In genomic region chr14:121762021-121762452, GRCm38 (mm10) we compare ENCODE assay signal across 10 mouse cellular contexts. TPM values are rescaled to one million over a fixed set of nuclear protein-coding genes. Genes with fewer than 3 reads are reported as not detected.
DNase-seq lines count a peak whose midpoint lies in the region; ATAC-seq and TF ChIP-seq lines count a peak whose summit lies in the region.
"Had no signal": no experiment of that assay in that cellular context is flagged by ENCODE, and none has a peak within 500 bp of the region (broad histone marks: within the 10 kb centered on the region; RNA-seq: fewer than 3 reads in every experiment).

No protein-coding gene starts in this region.

- H3K4me2 ChIP-seq in forebrain, embryonic 15.5 days (replicated peaks), result no peak overlapping the region
- H3K4me2 ChIP-seq in forebrain, embryonic 11.5 days (ENCODE audit: low read depth, low read length, severe bottlenecking), result no peak overlapping the region
- H3K4me2 ChIP-seq in intestine, postnatal 0 days (replicated peaks; ENCODE audit: low read depth), result no peak overlapping the region

- DNase-seq in forebrain, embryonic 11.5 days (ENCODE audit: low spot score), result no peak
- DNase-seq in testis, postnatal 14 days (ENCODE audit: low spot score), result no peak
- DNase-seq in adrenal gland, postnatal 25 days, result no peak
- DNase-seq in frontal cortex, adult 2 months (ENCODE audit: extremely low spot score in 1 of 2, low spot score in 1 of 2), result no peak
- DNase-seq: lung, adult 18-20 months; thymus, adult 2 months had no signal

- no peaks in the 10 kb centered on the region for H3K27me3 ChIP-seq in forebrain, embryonic 15.5 days
- H3K27me3 ChIP-seq in forebrain, embryonic 11.5 days (ENCODE audit: control insufficient read depth, insufficient read depth, low read length), result no peaks in the 10 kb centered on the region
- H3K27me3 ChIP-seq in testis, adult 2 months (ENCODE audit: control insufficient read depth, insufficient read depth, low read length), result no peaks in the 10 kb centered on the region
- no peaks in the 10 kb centered on the region for H3K27me3 ChIP-seq in intestine, postnatal 0 days (replicated peaks; ENCODE audit: control insufficient read depth, insufficient read depth, low read length)

- H3K9ac ChIP-seq in forebrain, embryonic 15.5 days (replicated peaks), result no peak overlapping the region
- no peak overlapping the region for H3K9ac ChIP-seq in forebrain, embryonic 11.5 days (ENCODE audit: low read length)
- no peak overlapping the region for H3K9ac ChIP-seq in intestine, postnatal 0 days (ENCODE audit: low read depth, low read length)

- no peak for TF ChIP-seq POLR2A in testis, adult 2 months (IDR thresholded peaks at IDR 0.05; ENCODE audit: control insufficient read depth, low read depth, low read length)

- H3K9me3 ChIP-seq in forebrain, embryonic 15.5 days, result no peaks in the 10 kb centered on the region
- H3K9me3 ChIP-seq in forebrain, embryonic 11.5 days (ENCODE audit: control insufficient read depth, low read length), result no peaks in the 10 kb centered on the region
- no peaks in the 10 kb centered on the region for H3K9me3 ChIP-seq in intestine, postnatal 0 days (ENCODE audit: control insufficient read depth)

- TF ChIP-seq CTCF in testis, adult 2 months (IDR thresholded peaks at IDR 0.05; ENCODE audit: control insufficient read depth, insufficient read depth, insufficient replicate concordance, low read depth, low read length), result no peak
- no peak for TF ChIP-seq CTCF in intestine, postnatal 0 days (IDR thresholded peaks at IDR 0.05; ENCODE audit: low read depth)

- 60% methylated on average over 11 of the region's 11 CpGs for WGBS in forebrain, embryonic 15.5 days
- WGBS in forebrain, embryonic 11.5 days, result 72% methylated on average over 11 of the region's 11 CpGs
- 22% methylated on average over 11 of the region's 11 CpGs for WGBS in intestine, postnatal 0 days

- H3K27ac ChIP-seq in forebrain, embryonic 15.5 days (replicated peaks), result no peak overlapping the region
- no peak overlapping the region for H3K27ac ChIP-seq in forebrain, embryonic 11.5 days (ENCODE audit: low read depth, low read length)
- H3K27ac ChIP-seq in testis, adult 2 months (ENCODE audit: control insufficient read depth, insufficient read depth, low read depth, low read length), result no peak overlapping the region
- no peak overlapping the region for H3K27ac ChIP-seq in intestine, postnatal 0 days (ENCODE audit: low read depth, low read length)

- no peaks in the 10 kb centered on the region for H3K4me1 ChIP-seq in forebrain, embryonic 15.5 days
- H3K4me1 ChIP-seq in forebrain, embryonic 11.5 days (replicated peaks; ENCODE audit: control insufficient read depth, insufficient read depth, low read length), result no peaks in the 10 kb centered on the region
- peaks cover 3% of the 10 kb centered on the region; the same call in 1 of the 2 replicates for H3K4me1 ChIP-seq in testis, adult 2 months (ENCODE audit: control insufficient read depth, insufficient read depth, low read length)
- H3K4me1 ChIP-seq in intestine, postnatal 0 days (replicated peaks; ENCODE audit: control insufficient read depth, insufficient read depth, low read length), result 0 out of 2 replicates have a peak, but pooled peaks cover 5% of the 10 kb centered on the region

- H3K4me3 ChIP-seq in forebrain, embryonic 15.5 days, result no peak overlapping the region
- no peak overlapping the region for H3K4me3 ChIP-seq in forebrain, embryonic 11.5 days (ENCODE audit: low read depth, low read length)
- peak overlapping the region; percentile 31 for H3K4me3 ChIP-seq in testis, adult 2 months (ENCODE audit: control insufficient read depth, low read depth, low read length)
- H3K4me3 ChIP-seq in intestine, postnatal 0 days (ENCODE audit: low read depth, low read length), result no peak overlapping the region

- no peaks in the 10 kb centered on the region for H3K36me3 ChIP-seq in forebrain, embryonic 15.5 days
- no peaks in the 10 kb centered on the region for H3K36me3 ChIP-seq in forebrain, embryonic 11.5 days (ENCODE audit: control insufficient read depth, insufficient read depth, low read length)
- H3K36me3 ChIP-seq in testis, adult 2 months (ENCODE audit: control insufficient read depth, insufficient read depth, low read length), result no peaks in the 10 kb centered on the region
- no peaks in the 10 kb centered on the region for H3K36me3 ChIP-seq in intestine, postnatal 0 days (ENCODE audit: control insufficient read depth, insufficient read depth)

- ATAC-seq in forebrain, embryonic 15.5 days (replicated peaks), result peak; percentile 60
- ATAC-seq in forebrain, embryonic 11.5 days (replicated peaks; ENCODE audit: low FRiP score), result no peak
- peak; percentile 68 for ATAC-seq in intestine, postnatal 0 days
- no peak for ATAC-seq in erythroblast, adult 5-6 weeks (replicated peaks; ENCODE audit: low FRiP score, poor library complexity, severe bottlenecking)

RNA-seq across cellular contexts. Expression of gene Dock9, which starts 35.6 kb away (rescaled TPM):
- polyA plus RNA-seq in forebrain, embryonic 15.5 days (2015; fragmentation: Nextera tagmentation; extraction: Ambion mirVana), result 10.6 and 11.1 TPM in 2 replicates
- polyA plus RNA-seq in forebrain, embryonic 11.5 days (2014; fragmentation: Nextera tagmentation; extraction: Ambion mirVana), result 4.2 and 4.7 TPM in 2 replicates
- 4.3 and 4.6 TPM in 2 replicates for polyA plus RNA-seq in testis, adult 2 months (2012; rRNA removed)
- polyA plus RNA-seq in intestine, postnatal 0 days (2015; fragmentation: Nextera tagmentation; extraction: Ambion mirVana), result 6.2 and 7.3 TPM in 2 replicates
- total RNA-seq in adrenal gland, postnatal 25 days (2021), result 23.1 and 28.8 TPM in 2 replicates
- 60.7 and 64.7 TPM in 2 replicates for polyA plus RNA-seq in frontal cortex, adult 2 months (2012; rRNA removed)
- total RNA-seq in erythroblast, adult 5-6 weeks (2015; ENCODE audit: low replicate concordance), result 0.19 and 4.8 TPM in 2 replicates
- total RNA-seq in erythroblast, adult 5-6 weeks (2017; ENCODE audit: low replicate concordance), result 1.1 and 1.5 TPM in 2 replicates

Comparison
In these comparisons a context has a peak if more than half of its experiments do, and no peak if none do; other contexts are left out.
1. ATAC-seq: peak in forebrain, embryonic 15.5 days (single experiment) and intestine, postnatal 0 days (single experiment); none in forebrain, embryonic 11.5 days (single experiment) and erythroblast, adult 5-6 weeks (single experiment).